Mouse (Mus musculus) stomach, postnatal 0 days (tissue): ENCODE data around the gene Gm17349. TPM values are rescaled to one million over a fixed set of nuclear protein-coding genes. Genes with fewer than 3 reads are reported as not detected.
"Not testable (repeated sequence)": the region's sequence is repeated elsewhere in the genome, so short reads cannot be mapped to it uniquely, and the experiment has no call there.

ENCODE experiments used
- ATAC-seq: fragments of 200-750 bp; cut with Nextera tagmentation; 2 replicates; pipeline ENCODE4 v1.8.0; 2017; ENCODE audit not compliant: low FRiP score, low TSS enrichment
- DNase-seq: peaks from one replicate; pipeline ENCODE4 v3.0.0-alpha.2; 2016; ENCODE audit warnings: low spot score
- H3K27ac ChIP-seq: fragments of 300-500 bp; sonication (generic); replicated peaks from 2 replicates; pipeline ENCODE4 v1.5.1; 2014; ENCODE audit warnings: mild to moderate bottlenecking, control low read depth
- H3K27me3 ChIP-seq: fragments of 300-500 bp; sonication (generic); 2 replicates; pipeline ENCODE4 v1.6.1; 2014; ENCODE audit warnings: low read length; ENCODE audit not compliant: control insufficient read depth, insufficient read depth
- H3K36me3 ChIP-seq: fragments of 300-500 bp; sonication (generic); 2 replicates; pipeline ENCODE4 v1.6.1; 2014; ENCODE audit warnings: low read length, mixed read lengths; ENCODE audit not compliant: control insufficient read depth, insufficient read depth
- H3K4me1 ChIP-seq: fragments of 300-500 bp; sonication (generic); replicated peaks from 2 replicates; pipeline ENCODE4 v1.6.1; 2014; ENCODE audit warnings: antibody characterized with exemption; ENCODE audit not compliant: control insufficient read depth, insufficient read depth
- H3K4me2 ChIP-seq: fragments of 300-500 bp; sonication (generic); replicated peaks from 2 replicates; pipeline ENCODE4 v1.6.1; 2014; ENCODE audit warnings: low read depth, mild to moderate bottlenecking, control low read depth, moderate library complexity
- H3K4me3 ChIP-seq: fragments of 300-500 bp; sonication (generic); 2 replicates; pipeline ENCODE4 v1.5.1; 2014; ENCODE audit warnings: low read depth, low read length, control low read depth
- H3K9ac ChIP-seq: fragments of 300-500 bp; sonication (generic); 2 replicates; pipeline ENCODE4 v1.6.1; 2014; ENCODE audit warnings: mild to moderate bottlenecking, low read length, control low read depth, mixed read lengths
- H3K9me3 ChIP-seq: fragments of 300-500 bp; sonication (generic); 2 replicates; pipeline ENCODE4 v1.6.1; 2016; ENCODE audit warnings: low read length; ENCODE audit not compliant: control insufficient read depth
- CTCF ChIP-seq: IDR thresholded peaks from 2 replicates; pipeline ENCODE4 v1.5.1; 2016; ENCODE audit warnings: antibody characterized with exemption, low read depth, mild to moderate bottlenecking, moderate library complexity
- EP300 ChIP-seq: optimal IDR thresholded peaks from 2 replicates; pipeline ENCODE3; 2016; ENCODE audit warnings: antibody characterized with exemption
- WGBS: fragments of 180-500 bp; shearing (Covaris S2); extraction: QIAGEN DNeasy Blood & Tissue Kit; methylation state at CpG from one replicate; pipeline ENCODE4 v1.1.7; 2014; 5-methylcytosine and 5-hydroxymethylcytosine counted together
- polyA plus RNA-seq: library from polyadenylated mRNA; unstranded; fragments of >200 nt; fragmentation: Nextera tagmentation; extraction: Ambion mirVana; gene quantifications from 2 replicates; pipeline ENCODE4 v1.2.1, GENCODE M21; 2015

The Gm17349 gene
- polyA plus RNA-seq, 1 experiment from 2014 or later, result 2.5 TPM

DNA sequence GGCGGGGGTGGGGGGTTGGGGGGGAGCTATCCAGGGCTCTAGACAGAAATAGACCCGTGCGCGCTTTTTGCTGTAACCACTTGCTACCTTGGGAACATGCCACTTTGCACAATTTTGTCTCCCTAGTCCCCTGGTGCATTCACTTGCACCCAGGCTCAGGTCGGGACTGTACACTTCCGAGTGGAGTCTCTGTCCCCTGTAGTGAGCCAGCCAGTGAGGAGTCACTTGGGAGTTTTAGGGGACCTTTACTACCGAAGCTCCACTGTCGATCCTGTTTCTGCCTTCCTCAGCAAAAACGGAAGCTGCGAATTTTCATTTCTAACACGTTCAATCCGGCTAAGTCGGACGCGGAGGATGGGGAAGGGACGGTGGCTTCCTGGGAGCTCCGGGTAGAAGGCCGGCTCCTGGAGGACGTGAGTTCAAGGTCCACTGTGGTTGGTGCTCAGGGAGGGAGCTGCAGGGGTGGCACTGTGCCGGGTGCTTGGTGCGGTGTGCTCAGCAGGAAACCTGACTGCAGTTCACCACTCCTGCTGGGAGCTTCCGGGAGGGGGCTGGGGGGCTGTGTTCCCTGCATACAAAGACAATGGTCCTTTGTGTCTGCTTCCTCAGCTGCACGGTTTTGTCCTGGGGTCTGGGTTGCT lies 1.1 kb downstream of the Gm17349 start:
- TF ChIP-seq CTCF, result no peak
- TF ChIP-seq EP300, result no peak
- no peak overlapping the region; the same call in 1 of the 2 replicates for H3K4me2 ChIP-seq
- no peak overlapping the region for H3K4me3 ChIP-seq
- H3K9ac ChIP-seq, result no peak overlapping the region
- H3K9me3 ChIP-seq, result no peaks in the 10 kb centered on the region
- H3K4me1 ChIP-seq, result no peaks in the 10 kb centered on the region
- 55% methylated on average over 23 of the region's 23 CpGs for WGBS
- H3K27me3 ChIP-seq, result no peaks in the 10 kb centered on the region
- ATAC-seq (no peak), DNase-seq (no peak)
- H3K36me3 ChIP-seq, result peaks cover 17% of the 10 kb centered on the region
- 0 out of 2 replicates have a peak overlapping the region, but pooled peaks have one; percentile 13 for H3K27ac ChIP-seq

DNA sequence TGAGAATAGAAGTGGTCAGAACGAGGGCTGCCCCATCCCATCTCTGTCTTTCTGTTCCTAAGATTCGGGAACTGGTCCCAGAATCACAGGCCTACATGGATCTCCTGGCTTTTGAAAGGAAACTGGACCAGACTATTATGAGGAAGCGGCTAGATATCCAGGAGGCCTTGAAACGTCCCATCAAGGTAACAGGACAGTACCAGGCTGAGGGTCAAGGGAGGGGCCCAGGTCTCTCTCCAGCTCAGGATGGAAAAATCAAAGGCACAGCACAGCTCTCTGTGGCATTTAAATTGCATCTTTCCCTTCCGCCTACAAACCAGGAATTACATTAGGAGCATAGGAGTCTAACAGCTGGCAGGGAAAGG lies 1.6 kb downstream of the Gm17349 start:
- TF ChIP-seq CTCF (no peak), EP300 (no peak)
- ATAC-seq (no peak), DNase-seq (no peak)
- Histone ChIP-seq H3K4me3 (no peak overlapping the region), H3K27me3 (no peaks in the 10 kb centered on the region), H3K4me2 (no peak overlapping the region; the same call in 1 of the 2 replicates), H3K9me3 (no peaks in the 10 kb centered on the region), H3K27ac (no peak overlapping the region), H3K9ac (no peak overlapping the region), H3K4me1 (no peaks in the 10 kb centered on the region), H3K36me3 (peaks cover 14% of the 10 kb centered on the region; the same call in 1 of the 2 replicates)
- 79% methylated on average over 5 of the region's 5 CpGs for WGBS

DNA sequence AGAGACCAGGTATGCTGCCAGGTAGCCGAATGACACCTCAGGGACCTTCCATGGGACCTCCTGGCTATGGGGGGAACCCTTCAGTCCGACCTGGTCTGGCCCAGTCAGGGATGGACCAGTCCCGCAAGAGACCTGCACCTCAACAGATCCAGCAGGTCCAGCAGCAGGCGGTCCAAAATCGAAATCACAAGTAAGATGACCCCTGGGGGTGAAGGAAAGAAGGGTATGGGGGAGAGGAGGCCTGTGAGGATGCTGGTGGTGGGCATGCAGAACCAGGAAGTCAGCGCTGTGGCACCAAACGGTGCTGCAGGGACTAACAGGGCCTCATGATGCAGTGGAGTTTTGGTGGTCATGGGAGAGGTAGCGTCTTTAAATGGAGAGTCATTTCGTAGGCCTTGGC lies 2.2 kb downstream of the Gm17349 start:
- no peak for DNase-seq
- Histone ChIP-seq H3K27ac (no peak overlapping the region; the same call in 1 of the 2 replicates), H3K4me1 (no peaks in the 10 kb centered on the region), H3K4me3 (peak overlapping the region; percentile 82), H3K9ac (peak overlapping the region; percentile 91), H3K9me3 (no peaks in the 10 kb centered on the region), H3K27me3 (no peaks in the 10 kb centered on the region), H3K36me3 (peaks cover 12% of the 10 kb centered on the region; the same call in 1 of the 2 replicates), H3K4me2 (peak overlapping the region; percentile 51)
- TF ChIP-seq EP300 (no peak), CTCF (no peak)
- ATAC-seq, result no peak
- 59% methylated on average over 9 of the region's 9 CpGs for WGBS

DNA sequence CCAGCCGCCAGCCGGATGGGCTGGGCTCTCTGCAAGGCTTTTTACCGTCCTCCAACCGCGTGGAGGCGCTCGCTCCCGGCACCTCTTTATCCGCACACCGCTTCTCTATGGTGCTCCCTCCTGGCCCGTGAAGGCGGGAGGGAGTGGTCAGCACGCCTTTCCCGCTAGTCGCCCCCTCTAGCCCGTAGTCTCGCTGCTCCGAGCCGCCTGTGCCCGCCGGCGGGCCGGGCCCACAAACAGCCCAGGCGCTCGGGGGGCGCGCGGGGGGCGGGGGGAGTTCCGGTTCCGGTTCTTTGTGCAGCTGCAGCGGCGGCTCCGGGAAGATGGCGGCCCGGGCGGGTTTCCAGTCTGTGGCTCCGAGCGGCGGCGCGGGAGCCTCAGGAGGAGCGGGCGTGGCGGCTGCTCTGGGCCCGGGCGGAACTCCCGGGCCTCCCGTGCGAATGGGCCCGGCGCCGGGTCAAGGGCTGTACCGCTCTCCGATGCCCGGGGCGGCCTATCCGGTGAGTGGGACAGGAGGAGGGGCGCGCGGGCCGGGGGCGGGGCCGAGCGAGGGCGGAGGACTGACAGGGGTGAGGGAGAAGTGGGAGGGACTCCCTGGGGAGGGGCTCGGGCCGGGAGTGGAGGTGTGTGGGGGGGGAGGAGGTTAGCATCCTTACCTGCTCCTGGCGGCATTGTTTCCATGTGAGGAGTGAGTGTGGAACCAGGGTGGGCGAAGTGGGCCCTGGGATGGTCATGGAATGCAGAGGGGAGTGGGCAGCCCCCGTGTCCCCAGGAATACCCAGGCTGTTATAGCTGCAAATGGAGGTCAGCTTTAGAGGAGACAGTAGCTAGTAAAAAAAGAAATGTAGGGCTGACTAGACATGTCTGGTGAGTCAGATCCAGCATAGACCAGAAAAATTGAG lies 3.0 kb downstream of the Gm17349 start, which contains the start of gene Smarcd1:
Gene Smarcd1 (plus strand): TSS at position 131 of the 902 bp plus-strand sequence.
- Histone ChIP-seq H3K36me3 (peaks cover 6% of the 10 kb centered on the region; the same call in 1 of the 2 replicates), H3K9me3 (no peaks in the 10 kb centered on the region), H3K4me2 (peak within 1 kb of the TSS; percentile 51), H3K4me3 (peak within 1 kb of the TSS; percentile 82), H3K27ac (peak within 1 kb of the TSS; percentile 97), H3K4me1 (no peaks in the 10 kb centered on the region), H3K9ac (peak within 1 kb of the TSS; percentile 91), H3K27me3 (no peaks in the 10 kb centered on the region)
- 1% methylated on average over 69 of the region's 71 CpGs for WGBS
- ATAC-seq (peak; percentile 89), DNase-seq (peak; percentile 92)
- TF ChIP-seq EP300 (no peak), CTCF (peak; percentile 90)

DNA sequence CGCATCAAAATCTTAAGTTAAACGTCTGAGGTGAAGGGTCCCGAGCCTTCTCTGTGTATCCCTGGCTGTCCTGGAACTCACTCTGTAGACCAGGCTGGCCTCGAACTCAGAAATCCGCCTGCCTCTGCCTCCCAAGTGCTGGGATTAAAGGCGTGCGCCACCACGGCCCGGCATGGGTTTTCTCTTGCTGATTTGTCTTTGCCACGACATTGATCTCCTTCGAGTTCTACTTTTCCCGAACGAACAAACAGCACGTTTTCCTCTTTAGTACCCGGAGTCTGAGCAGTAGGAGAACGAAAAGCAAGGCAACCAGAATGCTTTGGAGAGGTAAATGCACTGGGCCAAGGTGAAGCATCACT lies 3.7 kb downstream of the Gm17349 start:
- H3K27me3 ChIP-seq, ATAC-seq, H3K4me1 ChIP-seq, DNase-seq, H3K36me3 ChIP-seq, H3K9me3 ChIP-seq: not testable (repeated sequence)
- Histone ChIP-seq H3K4me2 (peak overlapping the region; percentile 51), H3K4me3 (peak overlapping the region; percentile 82), H3K27ac (peak overlapping the region; percentile 97), H3K9ac (peak overlapping the region; percentile 91)
- WGBS, result 40% methylated on average over 16 of the region's 16 CpGs
